Mouse (Mus musculus) heart, adult 11 months (tissue): ENCODE results near the gene Clec4d.
"Not testable (repeated sequence)": the region's sequence is repeated elsewhere in the genome, so short reads cannot be mapped to it uniquely, and the experiment has no call there.

Source experiments
- DNase-seq: peaks from one replicate; pipeline ENCODE4 v3.0.0; 2022

Gene Clec4d

GRCm38 (mm10) chr6:123261555-123262161 is at the start of gene Clec4d:
Gene Clec4d (plus strand): TSS chr6:123262111.
- DNase-seq: no peak

- DNase-seq: no peak
Observed at GRCm38 (mm10) chr6:123227519-123228166, 34.3 kb upstream of the Clec4d start.

GRCm38 (mm10) chr6:123229644-123230043 is 32.3 kb upstream of the Clec4d start, which contains the start of gene Clec4n:
Gene Clec4n (plus strand): TSS chr6:123229843.
- DNase-seq: peak; percentile 85

GRCm38 (mm10) chr6:123231149-123231548 is 30.8 kb upstream of the Clec4d start:
- no peak for DNase-seq

GRCm38 (mm10) chr6:123237582-123237981 is 24.3 kb upstream of the Clec4d start:
- DNase-seq: no peak

- no peak for DNase-seq
Observed at GRCm38 (mm10) chr6:123244201-123244600, 17.7 kb upstream of the Clec4d start.

GRCm38 (mm10) chr6:123248862-123249261 is 13.0 kb upstream of the Clec4d start:
- DNase-seq: not testable (repeated sequence)

GRCm38 (mm10) chr6:123252735-123253134 is 9.2 kb upstream of the Clec4d start:
- peak; percentile 89 for DNase-seq

GRCm38 (mm10) chr6:123258946-123259345 is 3.0 kb upstream of the Clec4d start:
- DNase-seq: no peak

- no peak for DNase-seq
Observed at GRCm38 (mm10) chr6:123259889-123260603, 1.9 kb upstream of the Clec4d start.

- no peak for DNase-seq
Observed at GRCm38 (mm10) chr6:123260868-123261267, 1.0 kb upstream of the Clec4d start.

- DNase-seq: no peak
Observed at GRCm38 (mm10) chr6:123264194-123264593, 2.3 kb downstream of the Clec4d start.

- no peak for DNase-seq
Observed at GRCm38 (mm10) chr6:123265809-123266208, 3.9 kb downstream of the Clec4d start.

GRCm38 (mm10) chr6:123266945-123267344 is 5.0 kb downstream of the Clec4d start:
- DNase-seq: no peak

- DNase-seq: no peak
Observed at GRCm38 (mm10) chr6:123279443-123279842, 17.5 kb downstream of the Clec4d start.

GRCm38 (mm10) chr6:123286311-123286710 is 24.4 kb downstream of the Clec4d start:
- no peak for DNase-seq

GRCm38 (mm10) chr6:123288931-123289330 is 27.0 kb downstream of the Clec4d start:
- no peak for DNase-seq

- no peak for DNase-seq
Observed at GRCm38 (mm10) chr6:123289753-123290152, 27.8 kb downstream of the Clec4d start, which contains the start of gene Clec4e. Gene Clec4e (minus strand): TSS chr6:123289870.

GRCm38 (mm10) chr6:123292751-123293400 is 31.0 kb downstream of the Clec4d start:
- no peak for DNase-seq

- not testable (repeated sequence) for DNase-seq
Observed at GRCm38 (mm10) chr6:123293509-123293908, 31.6 kb downstream of the Clec4d start.

- no peak for DNase-seq
Observed at GRCm38 (mm10) chr6:123296687-123297086, 34.8 kb downstream of the Clec4d start.

- DNase-seq: not testable (repeated sequence)
Observed at GRCm38 (mm10) chr6:123306315-123306714, 44.4 kb downstream of the Clec4d start.

GRCm38 (mm10) chr6:123308033-123308432 is 46.1 kb downstream of the Clec4d start, which contains the start of gene Vmn2r19:
Gene Vmn2r19 (plus strand): TSS chr6:123308333.
- DNase-seq: no peak
